Comparison of ENCODE assay signal across 11 mouse cellular contexts in the genomic region with DNA sequence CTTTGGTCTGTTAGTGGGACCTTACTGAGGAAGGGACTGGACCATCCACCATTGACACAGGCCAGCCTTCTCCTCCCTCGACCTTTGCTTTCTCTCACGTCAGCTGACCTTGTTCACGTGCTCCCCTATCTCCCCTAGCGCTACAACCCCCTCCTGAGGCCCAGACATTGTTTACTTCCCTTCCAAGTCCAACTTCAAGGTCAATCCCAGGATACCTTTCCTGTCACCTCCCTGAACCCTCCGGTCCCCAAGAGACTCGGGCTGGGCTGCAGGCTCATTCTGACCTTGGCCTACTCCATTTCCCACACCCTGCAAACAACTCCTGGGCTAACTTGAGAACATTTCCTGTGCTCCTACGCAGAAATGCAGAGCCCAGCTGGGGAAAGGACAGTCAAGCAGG.
DNase-seq lines count a peak whose midpoint lies in the region; ATAC-seq and TF ChIP-seq lines count a peak whose summit lies in the region.
"Had no signal": no experiment of that assay in that cellular context is flagged by ENCODE, and none has a peak within 500 bp of the region (broad histone marks: within the 10 kb centered on the region; RNA-seq: fewer than 3 reads in every experiment).

No protein-coding gene starts in this region.

- H3K36me3 ChIP-seq in heart, postnatal 0 days (replicated peaks; ENCODE audit: control insufficient read depth, insufficient read depth, low read length), result no peaks in the 10 kb centered on the region
- no peaks in the 10 kb centered on the region for H3K36me3 ChIP-seq in liver, embryonic 12.5 days
- H3K36me3 ChIP-seq in midbrain, embryonic 14.5 days (ENCODE audit: control insufficient read depth, insufficient read depth, low read length), result no peaks in the 10 kb centered on the region
- H3K36me3 ChIP-seq: hindbrain, embryonic 15.5 days had no signal

- peak; percentile 60 for ATAC-seq in heart, postnatal 0 days (ENCODE audit: insufficient read depth, low read depth)
- ATAC-seq in liver, embryonic 12.5 days, result 0 out of 2 replicates have a peak, but pooled peaks have one; percentile 33
- ATAC-seq in granulocyte monocyte progenitor cell, adult 5-6 weeks (replicated peaks; ENCODE audit: poor library complexity, severe bottlenecking), result no peak
- no peak for ATAC-seq in midbrain, embryonic 14.5 days (ENCODE audit: low FRiP score, low TSS enrichment)

- no peak overlapping the region for H3K4me2 ChIP-seq in heart, postnatal 0 days (ENCODE audit: low read depth, low read length)
- no peak overlapping the region for H3K4me2 ChIP-seq in liver, embryonic 12.5 days
- no peak overlapping the region for H3K4me2 ChIP-seq in midbrain, embryonic 14.5 days (ENCODE audit: low read length)
- H3K4me2 ChIP-seq: hindbrain, embryonic 15.5 days had no signal

- no peaks in the 10 kb centered on the region for H3K27me3 ChIP-seq in heart, postnatal 0 days (ENCODE audit: control insufficient read depth, insufficient read depth, low read length)
- no peaks in the 10 kb centered on the region for H3K27me3 ChIP-seq in liver, embryonic 12.5 days (replicated peaks)
- no peaks in the 10 kb centered on the region for H3K27me3 ChIP-seq in midbrain, embryonic 14.5 days (ENCODE audit: control insufficient read depth, insufficient read depth, low read length)
- H3K27me3 ChIP-seq: hindbrain, embryonic 15.5 days; megakaryocyte, embryonic 14.5 days had no signal

- H3K4me3 ChIP-seq in heart, postnatal 0 days (ENCODE audit: low read depth, low read length), result no peak overlapping the region
- no peak overlapping the region for H3K4me3 ChIP-seq in liver, embryonic 12.5 days
- H3K4me3 ChIP-seq in left cerebral cortex, adult 2 months, result no peak overlapping the region
- H3K4me3 ChIP-seq in midbrain, embryonic 14.5 days (replicated peaks; ENCODE audit: low read depth, low read length), result no peak overlapping the region
- H3K4me3 ChIP-seq: hindbrain, embryonic 15.5 days; megakaryocyte, embryonic 14.5 days had no signal

- H3K9ac ChIP-seq in heart, postnatal 0 days (replicated peaks; ENCODE audit: low read depth, low read length), result no peak overlapping the region
- no peak overlapping the region for H3K9ac ChIP-seq in liver, embryonic 12.5 days
- H3K9ac ChIP-seq in midbrain, embryonic 14.5 days (replicated peaks; ENCODE audit: low read length), result no peak overlapping the region
- H3K9ac ChIP-seq: hindbrain, embryonic 15.5 days had no signal

- peaks cover 26% of the 10 kb centered on the region for H3K4me1 ChIP-seq in heart, postnatal 0 days (ENCODE audit: control insufficient read depth, insufficient read depth)
- peaks cover 26% of the 10 kb centered on the region for H3K4me1 ChIP-seq in liver, embryonic 12.5 days
- H3K4me1 ChIP-seq in midbrain, embryonic 14.5 days (ENCODE audit: control insufficient read depth, insufficient read depth, low read length), result peaks cover 6% of the 10 kb centered on the region; the same call in 1 of the 2 replicates

- no peaks in the 10 kb centered on the region for H3K9me3 ChIP-seq in heart, postnatal 0 days (replicated peaks; ENCODE audit: control insufficient read depth, low read length)
- H3K9me3 ChIP-seq in liver, embryonic 12.5 days (replicated peaks), result no peaks in the 10 kb centered on the region
- no peaks in the 10 kb centered on the region for H3K9me3 ChIP-seq in midbrain, embryonic 14.5 days (ENCODE audit: control insufficient read depth, low read length)
- H3K9me3 ChIP-seq: hindbrain, embryonic 15.5 days; megakaryocyte, embryonic 14.5 days had no signal

- TF ChIP-seq CTCF in heart, postnatal 0 days (IDR thresholded peaks at IDR 0.05; ENCODE audit: low read depth), result no peak
- TF ChIP-seq CTCF in left cerebral cortex, adult 2 months (IDR thresholded peaks at IDR 0.05), result no peak

- H3K27ac ChIP-seq in heart, postnatal 0 days (ENCODE audit: low read depth), result peak overlapping the region; percentile 70
- 0 out of 2 replicates have a peak overlapping the region, but pooled peaks have one; percentile 27 for H3K27ac ChIP-seq in liver, embryonic 12.5 days
- no peak overlapping the region; the same call in 1 of the 2 replicates for H3K27ac ChIP-seq in left cerebral cortex, adult 2 months
- no peak overlapping the region for H3K27ac ChIP-seq in midbrain, embryonic 14.5 days (replicated peaks; ENCODE audit: low read depth, low read length)
- H3K27ac ChIP-seq: hindbrain, embryonic 15.5 days had no signal

- WGBS in heart, postnatal 0 days, result 34% methylated on average over 7 of the region's 7 CpGs
- WGBS in liver, embryonic 12.5 days (ENCODE audit: insufficient replicate concordance), result 60% methylated on average over 7 of the region's 7 CpGs
- 81% methylated on average over 7 of the region's 7 CpGs for WGBS in midbrain, embryonic 14.5 days

- peak; percentile 24 for DNase-seq in ovary, postnatal 36 days (ENCODE audit: low spot score)
- no peak for DNase-seq in ovary, postnatal 14 days (ENCODE audit: low spot score)
- peak; percentile 32 for DNase-seq in heart, postnatal 0 days (ENCODE audit: low spot score)
- no peak for DNase-seq in left cerebral cortex, adult 2 months (ENCODE audit: extremely low spot score in 1 of 2, low spot score in 2 of 2)
- DNase-seq in layer of hippocampus, adult 9-11 months, result no peak
- DNase-seq in midbrain, embryonic 14.5 days, result no peak
- DNase-seq: spleen, adult 18-20 months had no signal

- TF ChIP-seq EP300 in heart, postnatal 0 days (IDR thresholded peaks at IDR 0.05; ENCODE audit: low read depth), result peak; percentile 58

- intact Hi-C loops in left cerebral cortex, adult 2 months (cut with DNase I), result loop anchor here (2.0 kb wide), 1 partner anchor 196 kb away; no protein-coding TSS in a partner anchor

Comparison
In these comparisons a context has a peak if more than half of its experiments do, and no peak if none do; other contexts are left out.
1. DNase-seq: peak in ovary, postnatal 36 days (single experiment) and heart, postnatal 0 days (single experiment); none in ovary, postnatal 14 days (single experiment), left cerebral cortex, adult 2 months (0 of 2), layer of hippocampus, adult 9-11 months (single experiment) and midbrain, embryonic 14.5 days (single experiment).
2. ATAC-seq: peak in heart, postnatal 0 days (single experiment) and liver, embryonic 12.5 days (single experiment); none in granulocyte monocyte progenitor cell, adult 5-6 weeks (single experiment) and midbrain, embryonic 14.5 days (single experiment).
3. H3K27ac ChIP-seq: peak in heart, postnatal 0 days (single experiment) and liver, embryonic 12.5 days (single experiment); none in left cerebral cortex, adult 2 months (single experiment) and midbrain, embryonic 14.5 days (single experiment).